Mouse (Mus musculus): ENCODE data around the gene Il4ra. TPM values are rescaled to one million over a fixed set of nuclear protein-coding genes. Genes with fewer than 3 reads are reported as not detected.

Gene Il4ra
- polyA plus RNA-seq, 1 experiment from 2014 or later: 4.5 TPM

DNA sequence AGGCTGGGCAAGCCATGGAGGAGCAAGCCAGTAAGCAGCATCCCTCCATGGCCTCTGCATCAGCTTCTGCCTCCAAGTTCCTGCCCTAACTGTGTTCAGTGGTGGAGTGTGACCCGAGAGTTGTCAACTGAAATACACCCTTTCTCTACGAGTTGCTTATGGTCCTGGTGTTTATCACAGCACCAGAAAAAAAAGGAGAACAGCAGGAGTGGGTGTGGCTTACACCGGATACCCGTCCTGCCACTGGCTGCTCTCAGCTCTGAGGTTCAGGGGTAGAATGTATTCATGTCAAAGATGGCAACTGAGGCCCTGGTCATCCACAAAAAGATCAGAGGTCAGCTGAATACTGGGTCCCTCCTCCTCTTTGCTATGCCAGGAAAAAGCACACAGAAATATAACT lies 68.2 kb downstream of the Il4ra start:
- Histone ChIP-seq H3K27me3 (no peaks in the 10 kb centered on the region), H3K9me3 (replicated peaks) (no peaks in the 10 kb centered on the region), H3K4me1 (replicated peaks) (peaks cover 2% of the 10 kb centered on the region; the same call in 1 of the 2 replicates), H3K4me3 (no peak overlapping the region), H3K36me3 (no peaks in the 10 kb centered on the region), H3K27ac (no peak overlapping the region), H3K4me2 (no peak overlapping the region), H3K9ac (no peak overlapping the region)
- 74% methylated on average over 4 of the region's 4 CpGs for WGBS
- no peak for ATAC-seq (replicated peaks; ENCODE audit: insufficient number of reproducible peaks, insufficient read depth, low FRiP score, low read depth)

DNA sequence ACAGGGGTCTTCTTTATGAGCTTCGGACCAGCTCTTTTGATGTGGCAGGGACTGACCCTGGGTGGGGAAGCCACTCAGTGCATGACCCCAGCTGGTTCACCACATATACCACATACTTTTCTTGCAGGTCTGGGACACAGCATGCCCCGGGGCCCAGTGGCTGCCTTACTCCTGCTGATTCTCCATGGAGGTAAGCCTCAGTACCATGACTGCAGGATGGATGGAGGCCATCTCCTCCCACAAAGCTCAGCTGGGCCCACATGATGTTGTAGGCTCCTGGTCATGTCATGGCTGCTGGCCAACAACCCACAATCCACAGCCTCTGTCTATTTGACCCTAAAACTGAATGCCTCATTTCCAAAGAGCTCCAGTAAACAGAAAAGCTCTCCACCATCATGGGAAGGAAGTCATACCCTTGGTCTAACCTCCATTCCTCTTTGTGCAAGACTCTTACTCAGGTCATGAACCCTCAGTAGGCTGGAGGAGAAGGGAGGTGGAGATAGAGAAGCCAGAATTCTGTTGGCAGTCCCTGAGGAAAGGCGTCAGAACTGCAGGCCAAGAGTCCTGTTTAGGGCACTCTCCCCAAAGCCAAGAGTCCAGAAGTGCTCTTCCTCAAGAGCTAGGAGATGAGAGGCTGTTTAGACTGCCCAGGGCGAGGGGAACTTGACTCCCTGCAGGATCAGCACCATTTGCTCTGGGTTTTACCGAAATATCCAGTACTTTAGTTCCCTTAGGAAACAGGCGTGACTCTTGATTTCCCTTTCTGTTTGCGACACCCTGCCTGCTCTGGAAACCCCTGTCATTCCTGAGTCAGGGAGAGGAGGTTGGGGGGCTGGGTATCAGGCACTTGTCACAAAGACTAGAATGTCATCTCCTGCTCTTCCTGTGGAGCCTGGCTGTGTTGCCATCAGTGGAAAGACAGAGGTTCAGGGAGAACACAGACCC lies 71.1 kb downstream of the Il4ra start:
- no peaks in the 10 kb centered on the region for H3K36me3 ChIP-seq
- no peak for ATAC-seq (replicated peaks; ENCODE audit: insufficient number of reproducible peaks, insufficient read depth, low FRiP score, low read depth)
- H3K9ac ChIP-seq: no peak overlapping the region; the same call in 1 of the 2 replicates
- no peaks in the 10 kb centered on the region for H3K9me3 ChIP-seq (replicated peaks)
- WGBS: 63% methylated on average over 7 of the region's 7 CpGs
- no peaks in the 10 kb centered on the region for H3K27me3 ChIP-seq
- no peaks in the 10 kb centered on the region; the same call in 1 of the 2 replicates for H3K4me1 ChIP-seq (replicated peaks)
- no peak overlapping the region for H3K27ac ChIP-seq
- H3K4me2 ChIP-seq: no peak overlapping the region
- no peak overlapping the region for H3K4me3 ChIP-seq

DNA sequence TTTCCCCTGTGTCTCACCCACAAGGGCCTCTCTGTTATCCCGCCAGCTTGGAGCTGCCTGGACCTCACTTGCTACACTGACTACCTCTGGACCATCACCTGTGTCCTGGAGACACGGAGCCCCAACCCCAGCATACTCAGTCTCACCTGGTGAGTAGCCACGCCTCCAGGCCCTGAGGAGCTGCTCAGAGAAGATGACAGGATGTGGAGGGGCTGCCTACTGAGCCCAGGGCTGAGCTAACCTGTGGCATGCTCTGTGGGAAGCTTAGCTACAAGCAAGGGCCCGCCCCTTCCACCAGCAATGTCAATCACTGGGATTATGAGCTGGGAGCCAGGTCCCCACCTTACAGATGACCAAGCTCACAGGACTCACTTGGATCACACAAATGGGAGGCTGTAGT lies 73.3 kb downstream of the Il4ra start:
- ATAC-seq (replicated peaks; ENCODE audit: insufficient number of reproducible peaks, insufficient read depth, low FRiP score, low read depth): no peak
- Histone ChIP-seq H3K4me3 (no peak overlapping the region), H3K27me3 (no peaks in the 10 kb centered on the region), H3K4me2 (no peak overlapping the region), H3K9me3 (replicated peaks) (peaks cover 4% of the 10 kb centered on the region), H3K4me1 (replicated peaks) (peaks cover 3% of the 10 kb centered on the region; the same call in 1 of the 2 replicates), H3K9ac (no peak overlapping the region), H3K36me3 (no peaks in the 10 kb centered on the region), H3K27ac (no peak overlapping the region)
- 67% methylated on average over 4 of the region's 4 CpGs for whole genome bisulfite sequencing

DNA sequence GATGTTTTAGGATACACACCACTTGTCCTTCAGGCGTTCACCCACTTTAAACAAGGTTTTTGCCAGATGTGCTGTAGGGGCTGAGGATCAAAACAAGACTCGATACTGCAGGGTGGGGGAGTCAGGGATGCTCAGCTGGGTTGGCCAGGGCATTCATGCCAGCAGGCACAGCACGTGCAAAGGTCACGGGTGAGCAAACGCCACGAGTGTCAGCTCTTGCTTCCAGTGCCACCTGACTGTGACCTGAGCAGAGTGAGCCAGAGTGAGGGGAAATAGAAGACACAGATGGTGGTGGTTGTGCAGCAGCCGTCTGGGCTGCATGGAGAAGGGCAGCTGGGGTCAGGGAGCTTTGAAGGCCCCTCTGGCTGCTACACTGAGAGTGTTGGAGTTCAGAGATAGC lies 73.9 kb downstream of the Il4ra start:
- H3K4me1 ChIP-seq (replicated peaks): peaks cover 4% of the 10 kb centered on the region; the same call in 1 of the 2 replicates
- H3K27ac ChIP-seq: no peak overlapping the region
- no peak overlapping the region for H3K4me3 ChIP-seq
- no peak for ATAC-seq (replicated peaks; ENCODE audit: insufficient number of reproducible peaks, insufficient read depth, low FRiP score, low read depth)
- H3K9ac ChIP-seq: no peak overlapping the region
- no peak overlapping the region for H3K4me2 ChIP-seq
- H3K27me3 ChIP-seq: no peaks in the 10 kb centered on the region
- 58% methylated on average over 7 of the region's 7 CpGs for WGBS
- H3K9me3 ChIP-seq (replicated peaks): peaks cover 4% of the 10 kb centered on the region
- H3K36me3 ChIP-seq: no peaks in the 10 kb centered on the region

Other genes with a start within 250 kb of the Il4ra start
- gene Kdm8, start 107.4 kb upstream of the Il4ra start, polyA plus RNA-seq (2015; fragmentation: Nextera tagmentation; extraction: Ambion mirVana): 5.7 and 6.7 TPM in 2 replicates
- 93.4 and 103 TPM in 2 replicates for gene Nsmce1, start 60.5 kb upstream of the Il4ra start, polyA plus RNA-seq (2015; fragmentation: Nextera tagmentation; extraction: Ambion mirVana)
- gene Il21r, start 51.3 kb downstream of the Il4ra start, polyA plus RNA-seq (2015; fragmentation: Nextera tagmentation; extraction: Ambion mirVana): 0.20 and 1.1 TPM in 2 replicates
- gene Gtf3c1, start 155.7 kb downstream of the Il4ra start, polyA plus RNA-seq (2015; fragmentation: Nextera tagmentation; extraction: Ambion mirVana): 23.9 and 30.2 TPM in 2 replicates
- 6.2 and 8.0 TPM in 2 replicates for gene D430042O09Rik, start 155.8 kb downstream of the Il4ra start, polyA plus RNA-seq (2015; fragmentation: Nextera tagmentation; extraction: Ambion mirVana)

Data from heart, embryonic 15.5 days (tissue).